Mouse (Mus musculus): ENCODE data around the gene Pcna. TPM values are rescaled to one million over a fixed set of nuclear protein-coding genes. Genes with fewer than 3 reads are reported as not detected.
"Not testable (repeated sequence)": the region's sequence is repeated elsewhere in the genome, so short reads cannot be mapped to it uniquely, and the experiment has no call there.

Gene Pcna
- total RNA-seq, 2 experiments from 2014 or later = 24.7 to 29.9 TPM

DNA sequence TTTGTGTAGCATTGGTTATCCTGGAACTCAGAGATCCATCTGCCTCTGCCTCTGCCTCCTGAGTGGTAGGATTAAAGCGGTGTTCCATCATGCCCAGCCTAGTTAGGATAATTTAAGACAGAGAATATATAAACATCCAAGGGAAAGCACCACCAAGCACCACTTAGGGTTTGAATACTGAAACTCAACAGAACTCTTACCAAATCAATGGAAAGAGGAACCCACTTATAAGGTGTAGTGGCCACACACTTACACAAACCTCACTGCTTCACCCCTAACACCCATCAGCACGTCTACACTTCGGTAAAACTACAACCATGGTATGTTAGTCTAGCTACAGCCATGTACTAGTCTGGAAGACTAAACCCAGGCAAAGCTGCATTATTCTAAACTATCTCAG lies 9.7 kb downstream of the Pcna start:
- intact Hi-C loops (cut with DNase I; ENCODE audit: low total_unique reads) = loop anchor here (5.0 kb wide), 1 partner anchor 421 kb away; no protein-coding TSS in a partner anchor
- no peak for DNase-seq

DNA sequence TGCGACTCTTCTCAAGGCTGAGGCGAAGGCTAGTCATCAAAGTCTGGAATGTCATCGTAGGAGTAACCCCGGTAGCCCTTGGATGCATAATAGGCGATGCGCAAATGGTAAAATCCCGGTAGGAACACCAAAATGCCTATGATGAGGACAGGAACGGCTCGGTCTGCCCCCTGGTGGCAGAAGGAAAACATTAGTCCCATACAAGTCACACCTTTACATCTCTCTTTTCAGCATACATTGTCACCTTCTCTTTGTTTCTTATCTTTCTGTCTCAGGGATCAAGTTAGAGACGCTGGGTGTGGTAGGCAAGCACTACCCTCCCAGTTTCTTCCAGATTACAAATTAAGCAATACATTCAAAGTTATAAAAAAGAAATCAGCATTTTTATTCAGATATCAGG lies 12.7 kb downstream of the Pcna start:
- peak; percentile 56 for DNase-seq
- intact Hi-C loops (cut with DNase I; ENCODE audit: low total_unique reads) = loop anchor here (5.0 kb wide), 1 partner anchor 418 kb away; no protein-coding TSS in a partner anchor

GRCm38 (mm10) chr2:132239434-132239833 lies 13.7 kb downstream of the Pcna start:
- not testable (repeated sequence) for DNase-seq
- intact Hi-C loops (cut with DNase I; ENCODE audit: low total_unique reads) = loop anchor here (5.0 kb wide), 2 partner anchors 92 to 257 kb away; partner anchors contain the start of gene Slc23a2

DNA sequence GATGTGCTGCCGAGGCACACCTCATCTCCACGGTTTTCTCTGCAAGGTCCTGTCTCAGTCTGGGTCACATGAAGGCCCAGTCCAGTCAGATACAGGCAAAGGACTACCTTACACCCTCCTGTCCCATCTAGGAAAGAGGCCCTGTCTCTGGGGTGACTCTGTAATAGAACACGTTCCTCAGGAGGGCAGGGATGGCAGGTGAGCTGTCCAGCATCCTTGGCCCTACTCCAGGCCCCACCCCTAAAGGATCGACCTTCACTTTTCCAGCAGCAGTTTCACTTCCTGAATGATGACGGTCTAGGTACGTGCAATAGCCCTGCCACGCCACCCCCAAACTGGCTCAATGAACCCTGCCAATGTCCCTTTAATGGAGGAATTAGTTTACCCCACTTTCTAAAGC lies 17.1 kb downstream of the Pcna start:
- intact Hi-C loops (cut with DNase I; ENCODE audit: low total_unique reads) = loop anchor here (5.0 kb wide), 2 partner anchors 89 to 254 kb away; partner anchors contain the start of gene Slc23a2
- DNase-seq = no peak

DNA sequence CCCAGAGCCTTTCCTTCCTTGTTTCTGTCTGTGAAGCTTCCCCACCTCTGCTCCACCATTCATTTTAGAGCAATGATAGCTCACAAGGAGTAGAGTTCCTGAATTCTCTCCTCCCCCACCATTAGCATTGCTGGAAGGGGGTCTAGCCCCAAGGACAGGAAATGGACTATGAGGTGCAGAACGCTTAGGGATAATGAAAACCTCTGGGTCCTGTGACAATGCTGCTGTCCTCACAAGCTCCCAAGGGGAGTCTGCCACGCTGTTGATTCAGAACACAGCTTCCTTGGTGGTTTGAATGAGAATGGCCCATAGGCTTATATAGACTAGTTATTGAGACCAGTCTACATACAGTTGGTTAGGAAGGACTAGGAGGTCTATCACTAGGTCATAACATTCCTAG lies 17.8 kb downstream of the Pcna start:
- no peak for DNase-seq
- intact Hi-C loops (cut with DNase I; ENCODE audit: low total_unique reads) = loop anchor here (5.0 kb wide), 2 partner anchors 88 to 253 kb away; partner anchors contain the start of gene Slc23a2

GRCm38 (mm10) chr2:132233985-132234765 lies 18.9 kb downstream of the Pcna start:
- DNase-seq = no peak
- intact Hi-C loops (cut with DNase I; ENCODE audit: low total_unique reads) = no loop called here

GRCm38 (mm10) chr2:132232413-132232945 lies 20.6 kb downstream of the Pcna start:
- no peak for DNase-seq
- intact Hi-C loops (cut with DNase I; ENCODE audit: low total_unique reads) = no loop called here

GRCm38 (mm10) chr2:132224359-132224758 lies 28.8 kb downstream of the Pcna start:
- intact Hi-C loops (cut with DNase I; ENCODE audit: low total_unique reads) = no loop called here
- DNase-seq = no peak

DNA sequence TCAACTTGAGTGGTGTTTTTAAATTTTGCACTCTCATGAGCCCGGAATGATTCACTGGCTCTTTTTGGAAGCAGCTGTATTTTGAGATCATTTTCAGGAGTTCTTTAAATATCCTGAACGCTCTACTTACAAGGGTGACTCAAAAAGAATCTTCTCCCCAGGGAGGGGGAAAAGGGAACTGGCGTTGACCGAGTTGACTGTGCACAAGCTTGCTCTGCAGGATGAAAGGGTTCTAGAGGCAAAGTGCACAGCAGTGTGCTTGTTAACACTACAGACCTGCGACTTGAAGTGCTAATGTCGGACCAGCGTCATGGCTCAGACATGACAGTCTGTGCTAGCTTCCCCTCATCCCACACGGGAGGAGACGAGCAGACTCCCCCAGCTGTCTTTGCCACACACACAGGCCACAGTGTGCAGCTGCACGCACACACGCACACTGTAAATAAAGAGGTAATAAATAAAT lies 31.5 kb downstream of the Pcna start:
- DNase-seq = peak; percentile 15
- intact Hi-C loops (cut with DNase I; ENCODE audit: low total_unique reads) = no loop called here

DNA sequence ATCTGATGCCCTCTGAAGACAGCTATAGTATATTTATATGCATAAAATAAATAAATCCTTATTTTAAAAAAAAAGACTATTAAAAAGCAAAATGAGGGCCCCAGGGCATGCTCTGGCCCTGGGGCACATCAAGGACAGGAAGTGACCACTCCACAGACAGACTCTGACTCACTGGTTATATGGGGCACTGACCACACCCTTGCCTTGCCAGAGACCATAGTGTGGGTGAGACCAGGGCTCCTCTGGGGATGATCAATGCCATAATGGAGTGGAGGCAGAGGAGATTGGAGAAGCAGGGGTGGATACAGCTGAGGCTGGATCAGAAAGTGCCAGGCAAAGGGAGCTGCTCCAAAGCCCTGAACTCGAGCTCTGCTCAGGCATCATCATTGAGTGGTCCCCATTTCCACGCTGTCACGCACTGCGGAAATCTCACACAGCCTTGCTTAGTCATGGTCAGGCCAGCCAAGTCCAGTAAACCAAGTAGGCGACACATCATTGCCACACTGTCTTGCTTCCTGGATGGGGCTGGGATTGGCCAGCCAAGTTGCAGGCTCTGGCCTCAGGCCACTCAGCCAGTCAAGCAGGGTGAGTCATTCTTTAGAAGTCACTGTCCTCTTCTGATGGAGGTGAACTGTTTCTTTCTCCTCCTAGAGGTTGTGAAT lies 41.0 kb downstream of the Pcna start:
- peak; percentile 75 for DNase-seq
- intact Hi-C loops (cut with DNase I; ENCODE audit: low total_unique reads) = no loop called here

GRCm38 (mm10) chr2:132210806-132211312 lies 42.3 kb downstream of the Pcna start:
- intact Hi-C loops (cut with DNase I; ENCODE audit: low total_unique reads) = no loop called here
- DNase-seq = no peak

DNA sequence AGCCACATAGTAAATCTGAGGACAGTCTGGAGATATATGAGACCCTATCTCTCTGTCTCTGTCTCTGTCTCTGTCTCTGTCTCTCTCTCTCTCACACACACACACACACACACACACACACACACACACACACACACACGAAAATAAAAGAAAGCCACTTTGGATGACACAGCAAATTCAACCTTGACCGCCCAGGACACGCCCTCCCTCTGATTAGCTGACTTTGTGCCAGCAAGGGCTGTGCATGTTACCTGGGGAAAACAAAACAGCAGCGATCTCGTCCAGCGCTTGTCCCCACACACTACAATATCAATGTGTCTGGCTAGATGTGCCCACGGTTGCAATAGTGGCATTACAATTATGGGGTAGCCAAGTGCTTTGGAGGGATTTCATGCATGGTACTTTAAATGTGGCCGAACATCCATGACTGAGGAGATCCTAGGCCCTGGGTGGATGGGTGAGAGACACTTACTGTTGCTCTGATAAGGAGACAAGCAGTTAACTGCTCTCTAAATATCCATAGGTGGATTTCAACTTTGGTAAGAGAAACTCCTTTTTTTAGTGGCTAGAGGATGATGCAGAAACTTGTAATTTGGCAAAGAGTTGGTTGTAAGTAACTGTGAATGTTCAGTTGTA lies 44.8 kb downstream of the Pcna start:
- DNase-seq = no peak
- intact Hi-C loops (cut with DNase I; ENCODE audit: low total_unique reads) = no loop called here

DNA sequence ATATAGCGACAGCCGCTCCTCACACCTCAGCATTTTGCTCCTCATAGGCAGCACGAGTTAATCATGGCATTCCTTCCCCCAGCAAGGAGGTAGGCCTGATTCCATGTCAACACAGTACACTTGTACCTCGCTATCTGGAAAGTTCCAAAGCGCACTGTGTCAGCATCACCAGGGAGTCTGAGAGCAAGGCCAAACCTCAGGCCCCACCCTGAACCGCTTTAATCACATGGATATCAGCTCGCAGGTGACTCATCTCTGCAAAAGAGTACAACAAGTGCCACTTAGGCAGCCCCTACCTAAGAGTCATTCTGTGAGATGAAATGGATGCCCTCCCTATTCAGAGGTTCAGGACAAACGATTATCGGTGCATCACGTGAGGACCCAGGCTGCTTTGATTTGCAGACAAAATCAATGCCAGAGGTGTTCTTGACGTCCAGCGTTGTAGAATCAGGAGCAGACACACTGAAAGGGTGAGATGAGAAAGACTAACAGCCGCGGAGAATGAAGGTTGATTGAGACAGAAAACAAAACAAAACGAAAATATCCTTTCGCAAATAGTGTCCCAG lies 46.7 kb downstream of the Pcna start:
- intact Hi-C loops (cut with DNase I; ENCODE audit: low total_unique reads) = no loop called here
- DNase-seq = no peak

- no peak for DNase-seq
- intact Hi-C loops (cut with DNase I; ENCODE audit: low total_unique reads) = no loop called here
Observed at GRCm38 (mm10) chr2:132205549-132205948, 47.6 kb downstream of the Pcna start.

GRCm38 (mm10) chr2:132203773-132204172 lies 49.3 kb downstream of the Pcna start:
- intact Hi-C loops (cut with DNase I; ENCODE audit: low total_unique reads) = no loop called here
- no peak for DNase-seq

DNA sequence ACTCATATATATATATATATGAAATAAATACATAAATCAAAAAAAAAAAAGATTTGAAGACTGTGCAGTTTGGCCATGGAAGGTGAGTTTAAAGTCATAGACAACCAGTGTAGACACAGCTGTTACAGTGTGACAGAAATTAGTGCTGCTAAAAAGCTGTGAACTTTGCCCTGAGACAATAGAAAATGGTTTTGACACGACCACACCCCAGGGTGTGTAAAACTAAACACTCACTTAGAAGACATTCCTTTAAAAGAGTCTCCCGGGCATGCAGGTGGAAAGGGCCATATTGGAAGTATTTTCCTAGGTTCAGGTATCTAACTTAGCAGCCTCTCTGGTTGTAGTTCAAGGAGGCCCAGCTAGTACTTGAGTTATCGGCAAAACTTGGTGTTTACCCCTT lies 49.9 kb downstream of the Pcna start:
- intact Hi-C loops (cut with DNase I; ENCODE audit: low total_unique reads) = no loop called here
- DNase-seq = no peak
